Mouse (Mus musculus) layer of hippocampus, postnatal 14 days (tissue): ENCODE results near the gene Xiap. TPM values are rescaled to one million over a fixed set of nuclear protein-coding genes. Genes with fewer than 3 reads are reported as not detected.
A peak's percentile ranks its signal among the peaks of the same experiment; 100 is the strongest.

Experiments used
- DNase-seq, 2 experiments: peaks; one replicate each; pipeline ENCODE4 v3.0.0; 2021 to 2022; ENCODE audit warnings: low spot score in 2 of 2, mixed read lengths in 1 of 2
- total RNA-seq, 2 experiments: library from RNA; stranded (reverse); gene quantifications; 2 replicates each; pipeline ENCODE4 v1.2.3; 2021

Gene Xiap
- total RNA-seq, 2 experiments from 2014 or later = 40.1 to 45.1 TPM

DNA sequence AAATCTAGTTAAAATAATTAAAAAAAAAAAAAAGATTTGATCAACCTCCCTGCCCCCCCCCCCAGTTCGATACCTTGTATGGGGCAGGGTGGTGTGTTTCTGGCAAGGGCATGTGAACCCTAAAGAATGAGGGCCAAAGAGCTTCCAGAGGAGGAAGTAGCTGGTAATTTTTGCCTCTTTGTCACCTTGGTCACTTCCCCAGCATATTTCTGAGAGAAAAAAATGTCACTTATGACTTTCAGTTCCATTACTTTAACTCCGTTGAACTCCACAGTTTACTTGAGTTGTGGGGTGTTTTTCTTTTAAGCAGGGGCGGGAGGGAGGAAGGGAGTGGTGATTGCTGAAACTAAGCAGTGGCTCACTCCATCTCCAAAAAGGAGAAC is 9.4 kb downstream of the Xiap start:
- DNase-seq = peak in 1 of 2 experiments; percentile 2

DNA sequence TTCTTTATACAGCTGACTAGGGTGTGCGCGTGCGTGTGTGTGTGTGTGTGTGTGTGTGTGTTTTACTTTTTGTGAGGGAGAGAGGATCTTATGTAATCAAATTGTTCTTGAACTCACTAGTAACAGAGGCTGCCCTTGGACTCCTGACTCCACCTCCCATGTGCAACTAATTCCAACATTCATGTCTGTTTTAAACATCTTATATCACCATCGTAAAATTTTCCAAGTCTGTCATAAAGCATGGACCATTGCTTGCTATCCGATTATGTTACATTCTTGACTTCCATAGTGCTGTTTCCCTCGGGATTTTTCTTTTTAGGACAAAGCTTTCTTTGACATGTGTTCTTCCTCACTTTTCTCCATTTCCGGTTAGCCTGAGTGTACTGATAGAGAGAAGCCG is 28.3 kb downstream of the Xiap start:
- DNase-seq = no peak

DNA sequence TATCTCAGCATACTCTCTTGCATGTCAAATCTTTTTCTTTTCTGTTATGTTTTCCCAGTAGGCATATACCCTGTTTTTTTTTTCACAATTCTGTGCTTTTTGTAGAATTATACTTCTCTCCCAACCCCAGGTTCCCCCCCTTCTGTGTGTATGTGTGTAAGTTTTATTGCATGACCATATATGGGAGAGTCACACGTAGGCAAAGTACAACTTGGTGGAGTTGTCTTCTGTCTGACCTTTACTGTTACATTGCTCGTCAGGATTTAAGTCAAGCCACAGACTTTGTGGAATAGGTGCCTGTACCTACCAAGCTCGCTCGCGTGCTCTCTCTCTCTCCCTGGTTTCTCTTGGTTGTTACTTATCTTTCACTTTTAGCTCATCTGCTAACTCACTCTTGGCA is 28.7 kb downstream of the Xiap start:
- no peak for DNase-seq

DNA sequence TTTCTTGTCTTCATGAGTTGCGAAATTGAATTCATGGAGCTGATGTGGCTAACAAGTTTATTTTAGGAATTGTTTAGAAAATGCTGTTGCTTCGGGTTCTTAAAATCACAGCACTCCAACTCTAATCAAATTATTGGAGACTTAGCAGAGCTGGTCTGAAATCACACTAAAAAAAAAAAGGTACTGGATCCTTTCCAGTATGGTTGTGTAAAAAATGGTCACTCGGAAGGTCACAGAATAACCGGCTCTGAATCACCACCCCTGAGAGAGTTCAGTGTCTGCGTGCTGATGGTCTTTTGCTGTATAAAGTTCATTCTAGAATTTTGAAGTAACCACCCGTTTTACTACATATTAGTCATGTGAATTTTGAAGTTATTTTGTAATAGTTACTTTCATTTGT is 47.7 kb downstream of the Xiap start:
- DNase-seq = no peak

DNA sequence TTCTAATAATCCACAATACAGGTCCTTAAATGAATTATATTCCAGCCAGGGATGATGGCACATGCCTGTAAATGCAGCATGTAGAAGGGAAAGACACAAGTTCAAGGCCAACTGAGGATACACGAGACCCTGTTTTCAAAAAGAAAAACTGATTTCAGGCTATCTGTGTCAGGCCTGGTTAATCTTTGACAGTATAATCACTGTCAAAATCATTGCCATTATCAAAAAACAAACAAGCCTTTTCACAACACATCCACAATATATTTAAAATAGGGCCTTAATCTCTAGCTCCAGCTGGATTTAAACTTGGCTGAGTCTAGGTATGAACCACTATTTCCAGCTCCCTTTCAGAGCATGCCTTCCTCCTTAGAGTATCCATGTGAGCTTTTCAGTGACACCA is 51.1 kb downstream of the Xiap start:
- DNase-seq = no peak

DNA sequence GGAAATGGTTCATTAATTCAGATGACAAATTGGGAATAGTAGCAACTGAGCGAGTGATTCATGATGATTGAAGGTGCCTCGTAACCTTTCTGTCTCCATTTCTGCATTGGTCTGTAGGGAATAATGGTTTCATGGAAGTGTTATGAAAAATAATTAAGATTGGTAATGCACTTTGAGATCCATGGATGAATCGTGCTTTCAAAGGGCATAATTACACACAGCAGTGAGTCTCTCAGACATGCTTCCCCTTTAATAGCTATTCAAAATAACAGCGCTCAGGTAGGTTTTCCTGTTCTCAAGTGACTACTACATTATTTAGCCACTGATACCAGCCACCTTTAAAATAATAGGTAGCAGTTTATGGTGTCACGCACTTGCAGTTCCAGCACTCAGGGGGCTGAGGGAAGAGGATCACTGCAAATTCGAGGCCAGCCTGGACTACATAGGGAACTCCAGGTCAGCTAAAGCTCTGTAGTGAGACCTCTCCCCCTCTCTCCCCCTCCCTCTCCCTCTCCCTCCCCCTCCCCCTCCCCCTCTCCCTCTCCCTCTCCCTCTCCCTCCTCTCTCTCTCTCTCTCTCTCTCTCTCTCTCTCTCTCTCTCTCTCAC is 60.1 kb downstream of the Xiap start:
- no peak for DNase-seq

DNA sequence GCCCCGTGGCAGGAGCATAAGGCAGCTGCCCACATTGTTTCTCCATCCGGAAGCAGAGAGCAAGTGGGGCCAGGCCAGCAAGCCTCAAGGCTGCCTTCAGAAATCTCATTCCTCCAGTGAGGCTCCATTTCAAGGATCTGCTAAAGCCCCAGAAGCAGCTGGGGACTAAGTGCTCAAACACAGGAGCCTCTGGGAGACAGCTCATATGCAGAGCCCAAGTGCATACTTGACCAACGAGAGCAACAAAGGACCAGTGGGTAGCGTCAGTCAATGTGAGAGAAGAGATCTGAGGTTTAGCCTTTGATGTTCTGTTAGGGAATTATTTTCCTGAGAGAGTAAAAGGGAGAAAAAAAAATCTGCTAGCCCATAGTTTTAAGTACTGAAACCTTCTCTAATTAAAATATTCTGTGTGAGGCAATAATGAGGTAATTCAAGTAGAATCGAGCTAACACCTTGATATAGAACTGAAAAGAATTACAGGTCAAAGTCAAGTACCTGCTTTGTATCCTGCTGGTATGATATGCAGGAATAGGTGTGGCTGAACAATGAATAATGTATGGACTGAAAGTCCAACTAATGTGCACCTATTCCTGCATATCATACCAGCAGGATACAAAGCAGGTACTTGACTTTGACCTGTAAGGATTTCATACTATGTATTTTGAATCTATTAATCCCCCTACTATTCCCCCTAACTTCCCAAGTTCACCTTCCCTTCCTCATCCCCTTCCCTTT is 65.7 kb downstream of the Xiap start:
- no peak for DNase-seq

DNA sequence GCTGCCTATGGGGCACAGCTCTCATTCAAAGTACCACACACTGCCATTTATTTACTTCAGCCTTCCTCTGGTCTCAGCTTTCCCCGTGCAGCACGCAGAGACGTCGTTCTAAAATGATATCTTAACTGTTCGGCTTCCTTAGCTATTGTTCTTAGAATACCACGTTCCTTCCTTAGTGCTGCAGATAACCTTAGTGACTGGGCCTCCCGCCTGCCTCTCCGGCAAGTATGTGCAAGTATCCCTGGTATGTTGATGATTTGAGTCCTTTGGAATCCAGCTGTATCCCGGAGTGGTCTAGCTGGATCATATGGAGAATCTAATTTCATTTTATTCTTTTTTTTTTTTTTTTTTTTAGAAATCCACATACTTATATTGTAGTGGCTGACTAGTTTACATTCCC is 80.4 kb downstream of the Xiap start:
- no peak for DNase-seq

DNA sequence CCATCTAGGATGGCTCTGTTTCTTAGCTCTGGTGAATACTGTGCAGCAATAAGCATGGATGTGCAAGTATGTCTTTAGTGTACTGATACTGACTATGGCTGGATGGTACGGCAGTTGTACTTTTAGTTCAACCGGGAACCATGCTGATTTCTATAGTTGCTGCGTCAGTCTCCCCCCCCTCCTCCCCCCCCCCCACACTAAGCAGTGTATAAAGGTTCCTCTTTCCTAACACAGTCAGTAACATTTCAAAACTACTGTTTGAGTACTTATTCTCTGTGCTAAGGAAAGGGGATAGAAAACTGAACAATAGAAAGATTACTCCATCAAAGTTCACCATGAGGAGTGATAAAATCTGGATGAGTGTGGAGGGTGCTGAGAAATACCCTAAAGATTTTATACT is 83.1 kb downstream of the Xiap start:
- DNase-seq = no peak

DNA sequence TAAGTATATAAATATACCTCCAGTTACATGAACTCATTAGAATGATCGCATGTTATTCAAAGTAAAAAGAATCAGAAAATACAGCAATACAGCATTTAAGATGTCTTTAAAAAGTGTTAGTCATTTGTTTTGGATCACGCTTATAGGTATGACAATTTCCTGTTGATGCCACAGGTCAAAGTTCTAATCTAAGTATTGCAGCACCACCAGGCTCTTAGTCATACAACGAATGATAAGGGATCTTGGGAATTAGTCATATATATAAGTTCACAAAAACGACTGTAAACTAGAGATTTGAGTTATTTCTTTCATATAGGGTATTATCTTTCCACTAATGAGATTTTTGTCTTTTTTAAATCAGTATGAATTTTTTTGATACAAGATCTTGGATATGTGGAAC is 84.5 kb downstream of the Xiap start:
- DNase-seq = no peak

DNA sequence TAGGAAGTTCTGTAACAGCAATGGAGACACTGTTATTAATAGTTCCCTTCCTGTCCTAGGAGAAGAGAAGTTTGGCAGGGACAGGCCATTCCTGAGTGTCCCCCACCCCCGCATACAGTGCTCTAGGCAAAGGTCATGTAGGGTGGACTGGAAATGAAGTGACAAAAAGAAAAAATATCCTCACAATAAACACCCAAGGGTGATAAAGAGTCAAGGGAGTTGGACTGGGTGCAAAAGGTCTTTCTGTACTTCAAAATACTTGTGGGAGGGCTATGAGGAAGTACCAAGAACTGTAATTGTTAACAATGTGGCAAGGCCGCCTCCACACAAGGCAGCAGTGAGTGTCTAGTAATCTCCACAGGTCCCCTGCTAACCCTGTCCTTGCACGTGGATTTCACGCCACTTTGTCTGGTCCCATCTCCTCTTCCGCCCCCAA is 88.6 kb downstream of the Xiap start:
- DNase-seq = no peak

DNA sequence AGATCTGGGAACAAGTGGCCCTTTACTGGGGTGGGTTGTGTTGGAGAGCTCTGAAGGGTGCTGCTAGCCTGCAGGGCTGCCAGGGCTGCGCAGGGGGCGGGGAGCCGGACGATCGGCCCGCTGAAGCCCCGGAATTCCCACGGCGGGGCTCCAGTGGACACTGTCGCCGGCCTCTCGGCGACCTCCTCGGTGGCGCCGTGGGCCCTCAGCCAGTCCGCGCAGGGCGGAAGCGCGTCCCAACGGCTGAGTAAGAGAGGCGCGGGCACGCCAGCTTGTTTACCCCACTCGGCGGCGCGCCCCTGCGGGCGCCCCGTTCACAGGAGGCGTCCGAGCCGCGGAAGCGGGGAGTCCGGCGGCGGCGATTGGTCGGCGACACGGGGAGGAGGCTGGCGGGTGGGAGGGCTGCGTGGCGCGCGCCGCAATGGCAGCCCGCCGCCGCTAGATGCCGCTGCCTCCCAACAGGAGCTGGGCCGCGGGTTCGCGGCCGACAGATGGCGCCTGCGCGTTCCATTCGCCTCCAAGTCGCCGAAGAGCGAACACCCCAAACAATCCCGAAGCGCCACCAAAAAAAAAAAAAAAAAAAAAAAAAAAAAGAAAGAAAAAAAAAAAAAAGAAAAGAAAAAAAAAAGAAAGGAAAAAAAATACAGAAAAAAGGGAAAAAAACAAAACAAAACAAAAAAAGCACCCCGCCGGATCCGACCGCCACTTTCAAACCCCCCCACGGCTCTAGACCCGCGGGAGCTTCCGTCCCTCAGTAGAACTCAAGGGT is 89.5 kb downstream of the Xiap start, which contains the start of gene Stag2:
Gene Stag2, plus strand, starts transcription at position 530 of the 769 bp plus-strand sequence.
- peak; percentile 73 to 85 for DNase-seq

DNA sequence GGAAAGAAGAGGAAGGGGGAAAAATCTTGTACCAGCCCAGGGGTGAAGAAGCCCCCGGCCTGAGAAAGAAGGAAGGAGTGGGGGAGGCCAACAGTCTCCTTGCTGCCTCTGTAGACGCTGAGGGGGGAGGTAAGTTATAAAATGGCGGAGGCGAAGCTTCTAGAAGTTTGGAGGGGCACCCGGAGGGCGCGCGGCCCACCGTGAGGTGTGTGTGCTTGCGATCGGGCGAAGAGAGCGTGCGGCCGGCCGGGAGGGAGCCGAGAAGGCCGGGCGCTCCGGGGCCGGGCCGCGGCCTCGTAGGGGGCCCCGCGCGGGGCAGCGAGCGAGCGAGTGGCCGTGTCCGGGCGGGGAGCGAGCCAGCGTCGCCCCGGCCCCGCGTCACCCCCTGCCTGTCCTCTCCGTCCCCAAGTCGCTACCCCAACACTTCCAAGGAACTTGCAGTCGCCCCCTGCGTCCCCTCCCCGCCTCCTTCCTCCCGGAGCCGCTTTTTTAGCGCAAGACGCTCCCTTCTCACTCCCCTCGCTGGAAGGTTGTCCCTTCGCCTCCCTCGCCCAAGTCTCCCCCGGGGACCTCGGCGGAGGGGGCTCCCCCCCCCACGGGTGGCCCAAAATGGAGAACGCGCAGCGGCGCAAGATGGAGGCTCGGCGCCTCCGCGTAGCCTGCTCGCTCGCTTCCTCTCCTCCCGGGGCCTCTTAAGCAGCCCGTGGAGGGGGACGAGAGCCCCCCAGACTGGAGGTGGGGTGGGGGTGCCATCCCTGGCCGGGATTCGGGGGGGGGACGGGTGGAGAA is 90.3 kb downstream of the Xiap start:
- peak; percentile 22 to 42 for DNase-seq

DNA sequence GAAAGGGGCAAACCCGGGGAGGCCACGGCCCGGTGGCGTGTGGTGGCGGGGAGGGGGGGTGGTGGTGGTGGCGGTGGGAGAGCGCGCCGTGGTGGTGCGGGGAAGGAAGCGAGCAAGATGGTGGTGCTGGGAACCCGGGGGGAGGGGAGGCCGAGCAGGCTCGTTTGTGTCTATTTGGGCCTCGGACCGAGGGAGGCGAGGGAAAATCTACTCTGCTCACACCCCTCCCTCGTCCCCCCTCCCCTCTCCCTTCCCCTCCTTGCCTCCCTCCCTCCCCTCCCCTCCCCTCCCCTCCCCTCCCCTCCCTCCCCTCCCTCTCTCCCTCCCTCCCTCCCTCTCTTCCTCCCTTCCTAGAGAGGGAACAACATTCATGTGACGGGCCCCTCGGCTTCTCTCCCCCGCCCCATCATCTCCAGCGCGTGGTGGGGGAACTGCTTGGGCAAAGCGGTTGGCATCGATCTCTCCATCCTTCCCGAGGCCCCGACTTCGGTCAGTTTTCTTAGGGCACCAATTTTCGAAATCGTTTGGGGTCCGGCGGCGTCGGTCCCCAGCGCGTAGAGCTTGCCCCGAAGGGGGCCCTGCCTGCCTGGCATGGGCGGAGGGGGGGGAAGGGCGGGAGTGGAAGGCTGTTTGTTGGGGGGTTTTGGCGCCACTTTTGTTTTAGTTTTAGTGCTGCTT is 91.0 kb downstream of the Xiap start:
- DNase-seq = peak; percentile 56 to 76

DNA sequence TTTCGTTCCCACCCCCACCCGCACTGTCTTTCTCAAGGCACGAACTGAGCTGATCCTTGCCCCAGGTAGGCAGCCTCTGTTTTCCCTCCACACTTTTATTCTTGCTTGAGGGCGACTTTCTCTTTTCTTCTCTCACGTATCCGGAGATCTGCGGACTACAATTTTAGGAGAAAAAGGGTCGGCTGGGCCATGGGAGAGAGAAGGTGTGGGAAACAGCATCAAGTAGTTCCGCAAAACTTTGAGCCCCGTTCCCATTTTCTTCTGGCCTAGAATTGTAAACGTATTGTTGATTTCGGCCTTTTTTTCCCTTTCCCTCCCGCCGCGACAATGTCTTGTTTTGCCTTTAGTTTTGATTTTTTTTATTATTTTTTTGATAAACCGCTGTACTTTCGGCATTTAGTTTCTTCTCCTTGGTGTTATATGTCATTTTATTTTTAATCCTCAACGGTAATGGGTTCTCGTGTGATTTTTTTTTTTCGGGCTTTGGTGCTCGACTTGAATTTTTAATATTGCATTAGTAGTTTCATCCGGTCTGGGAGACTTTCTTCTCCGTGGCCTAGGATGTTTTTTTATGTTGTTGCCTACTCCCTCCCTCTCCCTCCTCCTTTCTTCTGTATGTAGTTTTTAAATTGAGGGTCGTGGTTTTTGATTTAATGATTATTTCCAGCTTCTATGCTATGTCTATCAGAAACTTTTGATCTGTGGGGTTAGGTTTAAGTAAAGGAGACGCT is 91.7 kb downstream of the Xiap start:
- DNase-seq = no peak

DNA sequence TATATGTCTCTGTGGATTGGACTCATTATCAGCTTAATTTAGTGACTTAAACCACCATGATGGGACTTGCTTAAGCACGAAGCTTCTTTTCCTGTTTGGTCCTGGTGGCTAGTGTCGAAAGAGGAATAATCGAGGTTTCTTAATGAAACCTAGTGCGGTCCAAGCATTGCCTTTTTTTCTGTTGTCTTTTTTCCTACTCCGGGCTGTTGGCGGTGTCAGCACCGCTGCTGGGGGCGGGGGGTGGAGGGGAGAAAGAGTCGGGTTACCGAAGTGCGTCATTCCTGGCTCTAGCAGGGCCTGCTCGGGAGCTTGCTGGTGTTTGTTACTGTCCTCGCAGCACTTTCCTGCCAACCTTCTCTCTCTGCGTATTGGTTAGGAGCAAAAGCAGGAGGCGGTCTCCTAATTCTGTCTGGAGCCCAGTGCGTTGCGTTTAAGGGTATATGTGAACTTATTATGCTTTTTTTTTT is 92.5 kb downstream of the Xiap start:
- DNase-seq = peak; percentile 55 to 77

DNA sequence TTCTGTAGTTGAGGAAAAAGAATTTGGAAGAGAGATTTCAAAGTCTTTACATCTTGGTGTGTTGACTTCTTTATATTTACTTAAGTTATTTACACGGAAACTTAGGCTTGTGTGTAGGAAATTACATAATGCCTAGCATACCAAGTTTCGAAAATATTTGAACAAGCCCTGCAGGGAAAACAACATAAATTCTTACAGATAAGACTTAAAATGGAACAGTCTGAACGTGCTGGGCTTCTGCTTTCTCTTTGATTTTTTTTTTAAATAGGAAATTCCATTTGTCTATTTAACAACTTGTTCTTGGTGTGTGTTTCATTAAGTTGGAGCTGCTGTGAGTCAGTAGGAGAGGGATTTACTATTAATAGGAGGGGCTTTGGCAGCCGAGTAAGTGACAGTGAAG is 93.6 kb downstream of the Xiap start:
- DNase-seq = no peak
